Comparison of ENCODE assay signal across 18 mouse cellular contexts in the genomic region with DNA sequence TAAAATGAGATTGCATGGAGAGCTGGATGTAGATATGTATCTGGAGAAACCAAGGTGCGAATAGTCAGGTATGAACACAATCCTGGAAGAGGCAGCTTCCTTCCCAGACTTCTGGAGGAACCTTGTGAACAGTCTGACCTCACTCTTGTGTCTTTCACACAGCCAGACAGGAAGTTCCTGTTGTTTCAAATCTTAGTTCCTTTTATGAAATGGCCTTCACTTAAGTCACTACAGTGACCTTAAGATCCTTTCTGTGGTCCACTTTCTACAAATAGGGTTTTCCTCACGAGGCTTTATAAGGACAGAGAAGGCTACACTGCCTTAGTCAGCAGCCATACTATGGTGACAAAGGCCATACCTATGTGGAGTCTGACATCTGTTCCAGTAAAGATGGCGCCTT. TPM values are rescaled to one million over a fixed set of nuclear protein-coding genes. Genes with fewer than 3 reads are reported as not detected.
DNase-seq lines count a peak whose midpoint lies in the region; ATAC-seq and TF ChIP-seq lines count a peak whose summit lies in the region.
"Had no signal": no experiment of that assay in that cellular context is flagged by ENCODE, and none has a peak within 500 bp of the region (broad histone marks: within the 10 kb centered on the region; RNA-seq: fewer than 3 reads in every experiment).

No protein-coding gene starts in this region.

- H3K9me3 ChIP-seq in liver, embryonic 11.5 days (ENCODE audit: control insufficient read depth, low read length), result no peaks in the 10 kb centered on the region
- H3K9me3 ChIP-seq: embryonic facial prominence, embryonic 12.5 days; forebrain, embryonic 15.5 days; heart, embryonic 13.5 days had no signal

- DNase-seq in liver, adult 2 months (ENCODE audit: extremely low read depth, low read depth, low spot score), result peak; percentile 45
- no peak for DNase-seq in liver, embryonic 11.5 days (ENCODE audit: low spot score)
- peak; percentile 78 for DNase-seq in 416B (ENCODE audit: low read depth)
- no peak for DNase-seq in T-cell, adult 2 months (ENCODE audit: low spot score)
- no peak for DNase-seq in embryo, embryonic 11 days
- DNase-seq: adrenal gland, adult 8-10 months; adrenal gland, postnatal 36 days; cerebellum, adult 11-12 months; cerebellum, adult 9-10 months; cerebellum, postnatal 36 days; heart, postnatal 36 days had no signal

- H3K36me3 ChIP-seq in liver, adult 2 months (ENCODE audit: control insufficient read depth, insufficient read depth, low read length), result no peaks in the 10 kb centered on the region
- H3K36me3 ChIP-seq in liver, embryonic 11.5 days (ENCODE audit: control insufficient read depth, insufficient read depth, low read length), result no peaks in the 10 kb centered on the region
- H3K36me3 ChIP-seq: embryonic facial prominence, embryonic 12.5 days; forebrain, embryonic 15.5 days; heart, embryonic 13.5 days had no signal

- no peaks in the 10 kb centered on the region for H3K27me3 ChIP-seq in liver, adult 2 months (ENCODE audit: control insufficient read depth, insufficient read depth, low read length)
- no peaks in the 10 kb centered on the region for H3K27me3 ChIP-seq in liver, embryonic 11.5 days (replicated peaks; ENCODE audit: control insufficient read depth, insufficient read depth, low read length)
- H3K27me3 ChIP-seq: embryonic facial prominence, embryonic 12.5 days; forebrain, embryonic 15.5 days; heart, embryonic 13.5 days had no signal

- no peak overlapping the region for H3K27ac ChIP-seq in liver, adult 2 months (replicated peaks; ENCODE audit: insufficient read depth, low read depth, low read length)
- H3K27ac ChIP-seq in liver, embryonic 11.5 days (ENCODE audit: low read depth, low read length), result no peak overlapping the region
- H3K27ac ChIP-seq: embryonic facial prominence, embryonic 12.5 days; forebrain, embryonic 15.5 days; heart, embryonic 13.5 days had no signal

- no peak overlapping the region for H3K4me2 ChIP-seq in liver, embryonic 11.5 days
- H3K4me2 ChIP-seq: embryonic facial prominence, embryonic 12.5 days; forebrain, embryonic 15.5 days; heart, embryonic 13.5 days had no signal

- WGBS in liver, adult 2 months, result 86% methylated on average over 3 of the region's 3 CpGs
- WGBS in liver, embryonic 11.5 days, result 70% methylated on average over 3 of the region's 3 CpGs

- H3K4me3 ChIP-seq in liver, adult 2 months (ENCODE audit: insufficient read depth, low read depth, low read length), result no peak overlapping the region
- H3K4me3 ChIP-seq in liver, embryonic 11.5 days (ENCODE audit: low read depth, low read length), result no peak overlapping the region
- H3K4me3 ChIP-seq: embryonic facial prominence, embryonic 12.5 days; forebrain, embryonic 15.5 days; heart, embryonic 13.5 days had no signal

- no peak for ATAC-seq in liver, embryonic 11.5 days (replicated peaks; ENCODE audit: low FRiP score)
- peak; percentile 45; the same call in 1 of the 2 replicates for ATAC-seq in common myeloid progenitor, adult 5-6 weeks (replicated peaks; ENCODE audit: low read depth, poor library complexity, severe bottlenecking)
- ATAC-seq in megakaryocyte progenitor cell, adult 5-6 weeks (replicated peaks; ENCODE audit: poor library complexity), result peak; percentile 66
- ATAC-seq: forebrain, embryonic 15.5 days; hindbrain, embryonic 16.5 days; inflammation-experienced regulatory T-cells, adult 6 months had no signal

- TF ChIP-seq POLR2A in liver, adult 2 months (IDR thresholded peaks at IDR 0.05; ENCODE audit: extremely low read depth, insufficient read depth, low read length), result no peak

- peaks cover 2% of the 10 kb centered on the region for H3K4me1 ChIP-seq in liver, adult 2 months (ENCODE audit: control insufficient read depth, insufficient read depth, low read length)
- H3K4me1 ChIP-seq in liver, embryonic 11.5 days (replicated peaks; ENCODE audit: control insufficient read depth, insufficient read depth, low read length), result no peaks in the 10 kb centered on the region
- H3K4me1 ChIP-seq: embryonic facial prominence, embryonic 12.5 days; forebrain, embryonic 15.5 days had no signal

- H3K9ac ChIP-seq in liver, adult 2 months (ENCODE audit: low read depth, low read length), result no peak overlapping the region
- H3K9ac ChIP-seq in liver, embryonic 11.5 days (ENCODE audit: low read depth, low read length), result no peak overlapping the region
- H3K9ac ChIP-seq: embryonic facial prominence, embryonic 12.5 days; forebrain, embryonic 15.5 days; heart, embryonic 13.5 days had no signal

- no peaks in the 10 kb centered on the region for H3K79me2 ChIP-seq in liver, adult 2 months (ENCODE audit: control insufficient read depth, insufficient read depth, low read length)

- TF ChIP-seq CTCF in liver, adult 2 months (IDR thresholded peaks at IDR 0.05; ENCODE audit: low read depth, low read length), result no peak

RNA-seq across cellular contexts. Expression of gene Cpeb2, which starts 47.5 kb away (rescaled TPM):
- 23.5 and 30.3 TPM in 2 replicates for total RNA-seq in liver, adult 2 months (2014; rRNA removed)
- polyA plus RNA-seq in liver, adult 2 months (2012; rRNA removed), result 4.4 and 6.3 TPM in 2 replicates
- polyA plus RNA-seq in liver, embryonic 11.5 days (2014; fragmentation: Nextera tagmentation; extraction: Ambion mirVana), result 1.1 and 1.5 TPM in 2 replicates
- total RNA-seq in common myeloid progenitor, adult 5-6 weeks (2017), result 3.1 and 4.3 TPM in 2 replicates
- 6.8 and 7.2 TPM in 2 replicates for total RNA-seq in megakaryocyte progenitor cell, adult 5-6 weeks (2015)
- total RNA-seq in megakaryocyte progenitor cell, adult 5-6 weeks (2017), result 1.2 and 1.9 TPM in 2 replicates

Comparison
In these comparisons a context has a peak if more than half of its experiments do, and no peak if none do; other contexts are left out.
1. DNase-seq: peak in liver, adult 2 months (single experiment) and 416B (single experiment); none in liver, embryonic 11.5 days (single experiment), T-cell, adult 2 months (single experiment) and embryo, embryonic 11 days (single experiment).